Mouse (Mus musculus): ENCODE measurements at regions not wholly inside any gene's neighbourhood (a gene's known extent, or its start where the extent isn't known, plus 50 kb on each side); places are given as distances from the start of the nearest gene placed in this dataset.

DNA sequence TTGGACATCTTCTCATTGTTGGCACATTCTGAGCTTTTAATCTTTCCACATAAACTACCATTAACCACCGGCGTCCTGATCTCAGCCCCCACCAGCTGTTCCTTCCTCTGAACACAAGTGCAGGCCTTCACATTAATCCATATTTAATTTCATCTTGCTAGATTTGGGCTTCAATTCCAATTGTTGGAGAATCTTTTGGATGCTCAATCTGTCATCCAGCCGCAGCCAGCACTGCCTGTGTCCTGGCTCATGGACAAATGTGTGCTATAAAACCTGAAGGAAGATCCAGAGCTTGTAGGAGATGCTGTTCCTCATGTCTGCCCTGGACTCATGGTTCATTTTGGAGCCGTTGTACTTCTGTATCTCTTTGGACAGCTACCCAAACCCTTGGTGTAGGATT, 77.1 kb upstream of the Hs3st2 start:
- no peak overlapping the region for H3K4me3 ChIP-seq (ENCODE audit: low read depth, low read length)
- ATAC-seq, result no peak

DNA sequence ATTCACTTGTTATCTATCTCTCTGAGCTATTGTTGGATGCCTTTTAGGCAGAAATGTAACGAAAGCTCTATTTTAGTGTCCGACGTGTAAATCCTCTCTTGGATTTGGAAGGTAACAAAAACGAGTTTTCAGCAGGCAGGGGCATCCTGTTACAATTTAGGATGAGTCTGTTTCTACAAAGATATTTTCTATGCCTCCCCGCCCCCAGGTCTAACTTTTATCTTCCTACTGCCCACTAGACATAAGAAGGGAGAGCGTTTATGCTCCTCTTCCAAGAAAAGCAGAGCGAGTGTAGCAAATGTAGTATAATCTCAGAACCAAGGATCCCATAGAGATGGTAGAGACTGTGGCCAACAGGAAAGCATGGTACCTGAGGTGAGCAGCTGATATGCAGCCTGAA, 62.4 kb upstream of the Hs3st2 start:
- H3K9ac ChIP-seq (ENCODE audit: low read depth, low read length), result no peak overlapping the region
- no peak overlapping the region for H3K27ac ChIP-seq (ENCODE audit: low read length)
- H3K36me3 ChIP-seq (ENCODE audit: control insufficient read depth, insufficient read depth, low read length), result no peaks in the 10 kb centered on the region
- H3K27me3 ChIP-seq (ENCODE audit: control insufficient read depth, insufficient read depth, low read depth, low read length), result no peaks in the 10 kb centered on the region
- no peaks in the 10 kb centered on the region for H3K4me1 ChIP-seq (ENCODE audit: control insufficient read depth, insufficient read depth, low read length)
- ATAC-seq, result no peak
- H3K4me2 ChIP-seq (ENCODE audit: low read length), result no peak overlapping the region
- H3K4me3 ChIP-seq (ENCODE audit: low read depth, low read length), result no peak overlapping the region
- WGBS, result 88% methylated on average over 7 of the region's 7 CpGs
- H3K9me3 ChIP-seq (replicated peaks; ENCODE audit: control insufficient read depth, low read length, poor library complexity, severe bottlenecking), result no peaks in the 10 kb centered on the region

More for the DNA sequence above, 77.1 kb upstream of the Hs3st2 start:
- no peaks in the 10 kb centered on the region; the same call in 1 of the 2 replicates for H3K27me3 ChIP-seq (ENCODE audit: control insufficient read depth, insufficient read depth, low read depth, low read length)
- H3K4me1 ChIP-seq (ENCODE audit: control insufficient read depth, insufficient read depth, low read length), result peaks cover 6% of the 10 kb centered on the region; the same call in 1 of the 2 replicates
- no peak overlapping the region for H3K27ac ChIP-seq (ENCODE audit: low read length)
- no peak overlapping the region for H3K9ac ChIP-seq (ENCODE audit: low read depth, low read length)
- no peak overlapping the region for H3K4me2 ChIP-seq (ENCODE audit: low read length)
- H3K9me3 ChIP-seq (replicated peaks; ENCODE audit: control insufficient read depth, low read length, poor library complexity, severe bottlenecking), result no peaks in the 10 kb centered on the region; the same call in 1 of the 2 replicates
- 85% methylated on average over 4 of the region's 4 CpGs for WGBS
- H3K36me3 ChIP-seq (ENCODE audit: control insufficient read depth, insufficient read depth, low read length), result no peaks in the 10 kb centered on the region

DNA sequence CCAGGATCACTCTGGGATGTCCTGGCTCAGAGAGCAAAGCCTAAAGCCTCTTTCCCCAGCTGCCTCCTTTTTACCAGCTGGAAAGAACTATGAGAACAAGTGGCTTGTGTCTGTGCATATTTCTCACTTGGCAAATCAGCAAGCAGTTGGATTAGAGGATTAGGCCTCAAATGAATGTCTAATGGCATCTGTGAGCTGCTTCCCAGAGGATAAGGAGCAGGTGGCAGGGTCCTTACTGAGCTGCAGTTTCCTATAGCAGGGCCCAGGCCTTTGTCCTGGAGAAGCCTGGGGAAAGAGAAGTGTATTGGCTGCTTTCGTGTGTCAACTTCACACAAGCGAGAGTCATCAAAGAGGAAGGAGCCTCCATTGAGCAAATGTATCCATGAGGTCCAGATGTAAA, 59.1 kb upstream of the Hs3st2 start:
- Histone ChIP-seq H3K36me3 (ENCODE audit: control insufficient read depth, insufficient read depth, low read length) (no peaks in the 10 kb centered on the region), H3K9me3 (replicated peaks; ENCODE audit: control insufficient read depth, low read length, poor library complexity, severe bottlenecking) (no peaks in the 10 kb centered on the region), H3K27ac (ENCODE audit: low read length) (no peak overlapping the region), H3K4me2 (ENCODE audit: low read length) (no peak overlapping the region), H3K9ac (ENCODE audit: low read depth, low read length) (no peak overlapping the region), H3K4me1 (ENCODE audit: control insufficient read depth, insufficient read depth, low read length) (no peaks in the 10 kb centered on the region), H3K27me3 (ENCODE audit: control insufficient read depth, insufficient read depth, low read depth, low read length) (no peaks in the 10 kb centered on the region), H3K4me3 (ENCODE audit: low read depth, low read length) (no peak overlapping the region)
- ATAC-seq, result no peak
- 17% methylated on average over 2 of the region's 2 CpGs for WGBS

DNA sequence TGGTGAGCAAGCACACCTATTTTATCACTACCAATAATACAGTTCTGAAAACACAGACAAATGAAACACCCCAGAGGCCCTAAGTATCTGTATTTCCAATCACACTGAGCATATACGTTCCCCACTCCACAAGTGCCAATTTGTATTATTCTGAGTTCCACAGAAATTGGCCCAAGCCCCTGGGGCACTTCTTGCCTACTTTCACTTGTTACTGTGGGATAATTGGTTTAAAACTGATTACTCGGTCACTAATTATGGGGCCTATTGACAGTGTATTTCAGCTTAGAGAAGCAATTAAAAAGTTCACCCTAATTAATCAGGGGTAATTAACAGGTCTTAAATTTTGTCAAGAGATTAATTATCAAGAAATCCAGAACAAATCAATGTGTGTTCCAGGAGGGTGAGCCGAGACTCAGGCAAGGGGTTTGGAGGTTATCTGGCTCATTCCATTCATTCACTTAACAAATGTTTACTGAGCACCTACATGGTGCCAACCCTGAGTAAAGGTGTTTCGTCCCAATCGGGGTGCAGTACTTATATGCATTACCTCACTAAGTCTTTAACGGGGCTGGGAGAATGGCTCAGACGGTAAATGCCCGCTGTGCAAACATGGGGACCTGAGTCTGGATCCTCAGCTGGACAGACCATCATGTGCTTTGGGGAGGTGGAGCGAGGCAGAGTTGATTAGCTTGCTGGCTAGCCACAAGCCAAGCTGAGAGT, 56.1 kb upstream of the Hs3st2 start:
- H3K9ac ChIP-seq (ENCODE audit: low read depth, low read length), result no peak overlapping the region
- no peak overlapping the region for H3K4me3 ChIP-seq (ENCODE audit: low read depth, low read length)
- H3K27ac ChIP-seq (ENCODE audit: low read length), result no peak overlapping the region
- H3K4me2 ChIP-seq (ENCODE audit: low read length), result no peak overlapping the region
- no peaks in the 10 kb centered on the region for H3K36me3 ChIP-seq (ENCODE audit: control insufficient read depth, insufficient read depth, low read length)
- H3K4me1 ChIP-seq (ENCODE audit: control insufficient read depth, insufficient read depth, low read length), result no peaks in the 10 kb centered on the region
- H3K9me3 ChIP-seq (replicated peaks; ENCODE audit: control insufficient read depth, low read length, poor library complexity, severe bottlenecking), result no peaks in the 10 kb centered on the region
- no peaks in the 10 kb centered on the region for H3K27me3 ChIP-seq (ENCODE audit: control insufficient read depth, insufficient read depth, low read depth, low read length)
- 80% methylated on average over 9 of the region's 9 CpGs for WGBS
- no peak for ATAC-seq

DNA sequence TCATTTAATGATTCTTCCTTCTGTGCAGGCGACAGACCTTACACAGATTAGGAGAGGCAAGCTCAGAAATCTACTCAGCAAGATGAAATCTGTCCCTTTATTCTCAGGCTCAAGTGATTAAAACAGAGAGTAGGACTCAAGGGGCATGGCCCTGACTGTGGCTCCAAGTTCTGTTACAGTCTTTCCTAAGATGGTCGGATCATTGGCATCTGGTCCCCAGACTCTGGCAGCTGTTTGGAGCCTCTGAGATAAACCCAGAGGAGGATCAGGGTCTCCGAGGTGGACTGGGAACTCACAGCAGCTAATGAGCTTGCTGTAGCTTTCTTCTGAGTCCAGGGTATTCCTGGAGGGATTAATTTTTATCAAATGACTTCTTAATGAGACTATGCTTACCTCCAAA, 51.7 kb upstream of the Hs3st2 start:
- no peak overlapping the region for H3K27ac ChIP-seq (ENCODE audit: low read length)
- no peaks in the 10 kb centered on the region for H3K27me3 ChIP-seq (ENCODE audit: control insufficient read depth, insufficient read depth, low read depth, low read length)
- H3K4me3 ChIP-seq (ENCODE audit: low read depth, low read length), result no peak overlapping the region
- H3K9me3 ChIP-seq (replicated peaks; ENCODE audit: control insufficient read depth, low read length, poor library complexity, severe bottlenecking), result no peaks in the 10 kb centered on the region
- H3K4me2 ChIP-seq (ENCODE audit: low read length), result no peak overlapping the region
- no peaks in the 10 kb centered on the region for H3K4me1 ChIP-seq (ENCODE audit: control insufficient read depth, insufficient read depth, low read length)
- 35% methylated on average over 3 of the region's 3 CpGs for WGBS
- H3K9ac ChIP-seq (ENCODE audit: low read depth, low read length), result no peak overlapping the region
- no peak for ATAC-seq
- no peaks in the 10 kb centered on the region for H3K36me3 ChIP-seq (ENCODE audit: control insufficient read depth, insufficient read depth, low read length)
